Mouse (Mus musculus) limb, embryonic 12.5 days (tissue): ENCODE results near the gene Kiss1r. TPM values are rescaled to one million over a fixed set of nuclear protein-coding genes. Genes with fewer than 3 reads are reported as not detected.
"Not testable (repeated sequence)": the region's sequence is repeated elsewhere in the genome, so short reads cannot be mapped to it uniquely, and the experiment has no call there.

ENCODE experiments used
- ATAC-seq: fragments of 200-750 bp; cut with Nextera tagmentation; 2 replicates; pipeline ENCODE4 v1.8.0; 2017; ENCODE audit warnings: low read depth, moderate TSS enrichment; ENCODE audit not compliant: insufficient number of reproducible peaks, insufficient read depth, low FRiP score, low TSS enrichment
- H3K27ac ChIP-seq: fragments of 300-500 bp; sonication (generic); 2 replicates; pipeline ENCODE4 v1.5.1; 2016; ENCODE audit warnings: mild to moderate bottlenecking, moderate library complexity
- H3K27me3 ChIP-seq: fragments of 300-500 bp; sonication (generic); 2 replicates; pipeline ENCODE4 v1.6.1; 2016; ENCODE audit warnings: mild to moderate bottlenecking, moderate library complexity
- H3K36me3 ChIP-seq: fragments of 300-500 bp; sonication (generic); 2 replicates; pipeline ENCODE4 v1.6.1; 2016; ENCODE audit warnings: mild to moderate bottlenecking, moderate library complexity
- H3K4me1 ChIP-seq: fragments of 300-500 bp; sonication (generic); replicated peaks from 2 replicates; pipeline ENCODE4 v1.6.1; 2016
- H3K4me2 ChIP-seq: fragments of 300-500 bp; sonication (generic); 2 replicates; pipeline ENCODE4 v1.6.1; 2016; ENCODE audit warnings: mild to moderate bottlenecking, moderate library complexity
- H3K4me3 ChIP-seq: fragments of 300-500 bp; sonication (generic); replicated peaks from 2 replicates; pipeline ENCODE4 v1.5.1; 2016; ENCODE audit warnings: mild to moderate bottlenecking
- H3K9ac ChIP-seq: fragments of 300-500 bp; sonication (generic); replicated peaks from 2 replicates; pipeline ENCODE4 v1.6.1; 2016; ENCODE audit warnings: mild to moderate bottlenecking, moderate library complexity
- H3K9me3 ChIP-seq: fragments of 300-500 bp; sonication (generic); 2 replicates; pipeline ENCODE4 v1.6.1; 2016; ENCODE audit warnings: mild to moderate bottlenecking, moderate library complexity
- WGBS: fragments of 180-500 bp; shearing (Covaris S2); methylation state at CpG from one replicate; pipeline ENCODE4 v1.1.7; 2016; 5-methylcytosine and 5-hydroxymethylcytosine counted together
- polyA plus RNA-seq: library from polyadenylated mRNA; unstranded; fragments of >200 nt; fragmentation: Nextera tagmentation; extraction: Ambion mirVana; gene quantifications from 2 replicates; pipeline ENCODE4 v1.2.1, GENCODE M21; 2016

The Kiss1r gene
- polyA plus RNA-seq, 1 experiment from 2014 or later: 1.2 TPM

DNA sequence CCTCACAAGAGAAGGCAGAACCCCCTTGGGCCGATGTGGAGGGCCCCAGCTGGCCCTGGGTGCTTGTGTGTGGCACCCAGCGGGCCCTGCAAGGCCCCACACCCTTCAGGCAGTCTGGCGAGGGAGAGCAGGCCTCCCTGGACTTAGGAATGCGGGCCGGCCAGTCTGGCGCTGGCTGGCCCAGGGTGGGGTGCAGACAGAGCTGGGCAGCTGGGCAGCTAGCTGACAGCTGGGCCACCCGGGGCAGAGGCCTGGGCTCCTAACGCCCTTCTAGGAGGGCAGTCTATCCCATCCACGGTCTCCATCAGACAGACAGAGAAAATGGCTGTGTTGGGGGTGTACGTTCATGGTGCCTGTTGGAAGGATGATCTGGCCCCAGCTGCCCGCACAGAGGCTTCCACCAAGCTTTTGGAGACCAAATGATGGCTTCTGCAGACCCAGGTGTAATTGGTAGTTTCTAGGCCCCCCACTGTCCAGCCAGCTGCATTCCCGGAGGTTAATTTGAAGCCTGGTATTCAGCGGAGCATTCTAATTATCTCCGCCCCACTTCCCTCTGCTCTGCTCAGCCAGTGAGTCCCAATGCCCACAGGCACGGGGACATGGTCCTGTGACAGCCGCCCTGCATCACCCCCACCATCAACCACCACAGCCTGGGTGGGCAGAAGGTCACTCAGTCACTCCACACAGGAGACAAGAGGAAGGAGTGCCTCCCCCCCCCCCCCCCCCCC is 28.9 kb downstream of the Kiss1r start:
- Histone ChIP-seq H3K27ac (peak overlapping the region; percentile 89), H3K9me3 (no peaks in the 10 kb centered on the region), H3K36me3 (peaks cover 74% of the 10 kb centered on the region), H3K4me3 (no peak overlapping the region), H3K4me2 (peak overlapping the region; percentile 27; the same call in 1 of the 2 replicates), H3K9ac (peak overlapping the region; percentile 46; the same call in 1 of the 2 replicates), H3K4me1 (peaks cover 43% of the 10 kb centered on the region), H3K27me3 (no peaks in the 10 kb centered on the region)
- 13% methylated on average over 16 of the region's 16 CpGs for WGBS
- ATAC-seq: no peak

DNA sequence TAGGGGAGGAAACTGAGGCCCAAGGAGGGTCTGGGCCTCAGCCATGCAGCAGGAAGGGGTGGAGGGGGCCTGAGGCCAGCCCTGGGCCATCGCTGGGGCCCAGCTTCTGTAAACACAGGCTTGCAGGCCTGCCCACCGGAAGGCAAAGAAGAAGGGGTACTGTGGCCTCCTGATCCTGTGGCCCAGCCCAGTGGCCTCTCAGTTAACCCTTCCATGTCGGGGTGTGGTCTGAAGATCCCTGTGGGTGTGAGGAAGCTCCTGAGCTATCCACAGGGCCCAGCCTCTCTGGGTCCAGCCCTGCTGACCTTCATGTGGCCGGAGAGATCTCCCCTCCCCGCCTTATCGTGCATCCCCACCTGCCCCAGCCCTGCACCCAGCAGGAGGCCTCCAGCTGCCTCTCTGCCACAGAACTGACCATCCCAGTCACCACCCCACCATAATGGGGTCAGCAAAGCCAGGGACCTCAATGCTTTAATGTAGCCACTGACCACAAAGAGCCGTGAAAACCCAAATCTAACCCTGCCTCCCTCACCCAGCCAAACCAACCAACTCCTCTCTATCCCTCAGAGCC is 30.1 kb downstream of the Kiss1r start:
- Histone ChIP-seq H3K9ac (peak overlapping the region; percentile 34; the same call in 1 of the 2 replicates), H3K4me3 (no peak overlapping the region), H3K27ac (peak overlapping the region; percentile 89), H3K27me3 (no peaks in the 10 kb centered on the region), H3K4me1 (peaks cover 43% of the 10 kb centered on the region), H3K36me3 (peaks cover 74% of the 10 kb centered on the region), H3K9me3 (no peaks in the 10 kb centered on the region), H3K4me2 (peak overlapping the region; percentile 24)
- peak; percentile 37; the same call in 1 of the 2 replicates for ATAC-seq
- 16% methylated on average over 7 of the region's 7 CpGs for WGBS

DNA sequence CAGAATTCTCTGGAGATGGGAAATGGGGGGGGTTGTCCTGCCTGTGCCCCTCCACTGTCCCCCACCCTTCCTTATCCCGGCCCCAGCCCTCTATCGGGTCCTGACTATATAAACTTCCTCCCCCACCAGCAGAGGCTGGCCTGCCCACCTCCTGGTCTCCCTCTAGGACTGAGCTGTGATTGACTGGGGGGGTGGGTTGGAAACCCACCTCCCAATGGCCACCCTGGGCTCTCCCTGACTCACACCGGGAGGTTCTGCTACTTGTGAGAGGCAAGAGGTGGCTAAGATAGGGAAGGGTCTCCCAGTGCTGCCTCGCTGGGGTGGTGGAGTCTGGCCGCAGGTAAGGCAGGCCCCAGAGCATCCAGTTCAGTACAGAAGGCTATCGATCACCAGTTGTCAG is 30.7 kb downstream of the Kiss1r start:
- no peak overlapping the region for H3K9ac ChIP-seq
- H3K9me3 ChIP-seq: no peaks in the 10 kb centered on the region
- H3K27ac ChIP-seq: peak overlapping the region; percentile 89; the same call in 1 of the 2 replicates
- no peaks in the 10 kb centered on the region for H3K27me3 ChIP-seq
- peaks cover 43% of the 10 kb centered on the region for H3K4me1 ChIP-seq
- ATAC-seq: no peak
- peaks cover 70% of the 10 kb centered on the region for H3K36me3 ChIP-seq
- WGBS: 70% methylated on average over 6 of the region's 6 CpGs
- H3K4me3 ChIP-seq: no peak overlapping the region
- no peak overlapping the region for H3K4me2 ChIP-seq

DNA sequence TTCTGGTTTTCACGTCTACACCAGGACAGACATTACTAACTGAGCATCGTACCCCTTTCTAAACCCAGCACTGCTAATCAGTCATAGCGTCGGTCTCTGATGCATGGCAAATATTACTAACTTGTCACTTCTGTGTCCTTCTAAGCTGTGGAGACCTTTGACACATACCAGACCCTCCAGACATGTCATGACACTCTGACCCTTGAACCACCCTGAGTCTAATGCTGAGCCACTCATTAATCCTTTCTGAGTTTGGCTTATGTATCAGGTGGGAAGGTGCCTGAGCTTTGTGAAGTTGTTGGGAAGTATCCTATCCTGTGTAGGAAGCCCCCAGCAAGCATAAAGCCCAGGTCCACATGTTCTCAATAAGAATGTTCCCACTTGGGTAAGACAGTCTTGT is 33.1 kb downstream of the Kiss1r start:
- ATAC-seq: no peak
- Histone ChIP-seq H3K27ac (no peak overlapping the region), H3K4me2 (no peak overlapping the region), H3K36me3 (peaks cover 74% of the 10 kb centered on the region), H3K4me1 (peaks cover 24% of the 10 kb centered on the region), H3K9me3 (no peaks in the 10 kb centered on the region), H3K4me3 (no peak overlapping the region), H3K9ac (no peak overlapping the region), H3K27me3 (no peaks in the 10 kb centered on the region)
- WGBS: 86% methylated on average over 4 of the region's 4 CpGs

DNA sequence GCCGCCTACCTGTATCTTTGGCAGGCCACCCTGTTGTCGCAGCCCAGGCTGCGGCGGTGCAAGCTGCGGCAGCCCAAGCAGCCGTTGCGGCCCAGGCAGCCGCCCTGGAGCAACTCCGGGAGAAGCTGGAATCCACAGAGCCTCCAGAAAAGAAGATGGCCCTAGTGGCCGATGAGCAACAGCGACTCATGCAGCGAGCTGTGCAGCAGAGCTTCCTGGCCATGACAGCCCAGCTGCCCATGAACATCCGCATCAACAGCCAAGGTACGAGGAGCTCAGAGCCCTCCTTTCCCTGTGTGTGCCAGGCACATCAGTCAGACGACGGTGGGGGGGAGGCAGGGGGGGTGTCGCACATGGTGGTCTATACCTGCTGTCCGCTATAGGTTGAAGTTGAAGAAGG is 33.9 kb downstream of the Kiss1r start:
- Histone ChIP-seq H3K36me3 (peaks cover 69% of the 10 kb centered on the region), H3K9me3 (no peaks in the 10 kb centered on the region), H3K9ac (no peak overlapping the region), H3K4me1 (peaks cover 23% of the 10 kb centered on the region), H3K27me3 (no peaks in the 10 kb centered on the region), H3K27ac (no peak overlapping the region), H3K4me2 (no peak overlapping the region), H3K4me3 (no peak overlapping the region)
- WGBS: 84% methylated on average over 18 of the region's 18 CpGs
- ATAC-seq: no peak

DNA sequence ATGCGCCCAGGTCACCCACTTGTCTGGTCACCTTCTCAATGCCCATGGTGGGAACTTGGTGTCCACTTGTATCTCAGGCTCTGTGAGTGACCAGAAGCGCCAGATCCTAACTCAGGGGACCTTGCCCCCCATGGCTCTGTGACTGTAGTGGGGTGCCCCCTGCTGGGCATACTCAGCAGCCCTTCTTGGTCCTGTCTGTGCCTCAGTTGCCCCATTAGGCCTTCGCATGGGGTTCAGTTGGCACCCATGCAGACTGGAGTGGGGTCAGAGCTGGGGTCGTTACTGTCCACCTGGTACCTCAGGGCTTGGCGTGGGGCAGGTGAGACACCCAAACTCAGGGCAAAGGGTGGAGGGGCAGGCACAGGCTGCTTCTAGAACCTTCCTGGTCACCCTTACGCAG is 37.2 kb downstream of the Kiss1r start:
- Histone ChIP-seq H3K4me1 (peaks cover 22% of the 10 kb centered on the region), H3K4me3 (no peak overlapping the region), H3K27ac (peak overlapping the region; percentile 69), H3K9ac (no peak overlapping the region), H3K36me3 (peaks cover 44% of the 10 kb centered on the region), H3K9me3 (no peaks in the 10 kb centered on the region), H3K4me2 (no peak overlapping the region), H3K27me3 (no peaks in the 10 kb centered on the region)
- no peak for ATAC-seq
- WGBS: 92% methylated on average over 6 of the region's 6 CpGs

DNA sequence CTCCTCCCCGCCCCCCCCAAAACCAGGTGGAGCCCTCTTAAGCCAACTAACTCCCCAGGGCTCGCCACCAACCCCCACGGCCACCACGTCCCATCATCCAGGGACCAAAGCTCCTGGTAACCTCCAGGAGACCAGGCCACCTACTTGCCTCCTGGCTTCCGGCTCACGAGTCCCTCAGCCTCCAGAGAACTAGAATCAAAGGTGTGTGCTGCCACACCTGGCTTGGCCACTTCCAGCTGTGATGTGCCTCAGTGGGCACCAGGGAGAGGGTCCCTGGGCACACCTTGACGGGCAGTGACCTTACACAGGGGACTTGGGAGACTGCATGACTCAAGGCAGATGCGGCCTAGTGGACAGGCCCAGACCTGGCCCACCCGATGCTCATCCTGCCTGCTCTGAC is 38.9 kb downstream of the Kiss1r start:
- Histone ChIP-seq H3K4me1 (peaks cover 26% of the 10 kb centered on the region), H3K27ac (peak overlapping the region; percentile 80), H3K4me2 (no peak overlapping the region), H3K9ac (0 out of 2 replicates have a peak overlapping the region, but pooled peaks have one; percentile 34), H3K9me3 (no peaks in the 10 kb centered on the region), H3K36me3 (peaks cover 26% of the 10 kb centered on the region), H3K4me3 (no peak overlapping the region), H3K27me3 (no peaks in the 10 kb centered on the region)
- no peak for ATAC-seq
- 63% methylated on average over 9 of the region's 9 CpGs for WGBS

DNA sequence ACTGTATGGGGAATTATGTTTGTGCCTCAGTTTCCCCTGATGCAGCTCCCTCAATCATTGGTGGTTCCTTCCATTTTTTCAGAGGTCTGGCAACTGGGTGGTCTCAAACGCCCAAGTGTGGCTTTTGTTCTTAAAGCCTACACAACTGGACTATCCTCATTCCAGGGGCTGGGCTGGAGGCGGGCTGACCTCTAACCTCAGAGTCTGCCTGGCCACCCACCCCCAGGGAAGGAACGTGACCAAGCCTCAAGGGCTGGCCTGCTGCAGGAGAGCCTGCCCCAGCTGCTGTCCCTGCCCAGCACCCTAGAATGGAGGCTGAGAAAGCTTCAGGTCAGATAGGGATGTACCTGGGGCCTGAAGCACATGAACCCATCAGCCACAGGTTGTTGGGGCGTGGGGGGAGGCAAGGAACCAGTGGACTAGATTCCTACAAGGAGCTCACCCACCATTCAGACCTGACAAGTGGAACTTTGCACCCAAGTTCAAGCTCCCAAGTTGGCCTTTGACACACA is 39.9 kb downstream of the Kiss1r start:
- Histone ChIP-seq H3K27ac (no peak overlapping the region), H3K9ac (no peak overlapping the region; the same call in 1 of the 2 replicates), H3K36me3 (peaks cover 23% of the 10 kb centered on the region), H3K4me2 (no peak overlapping the region), H3K27me3 (no peaks in the 10 kb centered on the region), H3K4me3 (no peak overlapping the region), H3K4me1 (peaks cover 32% of the 10 kb centered on the region), H3K9me3 (no peaks in the 10 kb centered on the region)
- ATAC-seq: no peak
- WGBS: 29% methylated on average over 4 of the region's 4 CpGs

DNA sequence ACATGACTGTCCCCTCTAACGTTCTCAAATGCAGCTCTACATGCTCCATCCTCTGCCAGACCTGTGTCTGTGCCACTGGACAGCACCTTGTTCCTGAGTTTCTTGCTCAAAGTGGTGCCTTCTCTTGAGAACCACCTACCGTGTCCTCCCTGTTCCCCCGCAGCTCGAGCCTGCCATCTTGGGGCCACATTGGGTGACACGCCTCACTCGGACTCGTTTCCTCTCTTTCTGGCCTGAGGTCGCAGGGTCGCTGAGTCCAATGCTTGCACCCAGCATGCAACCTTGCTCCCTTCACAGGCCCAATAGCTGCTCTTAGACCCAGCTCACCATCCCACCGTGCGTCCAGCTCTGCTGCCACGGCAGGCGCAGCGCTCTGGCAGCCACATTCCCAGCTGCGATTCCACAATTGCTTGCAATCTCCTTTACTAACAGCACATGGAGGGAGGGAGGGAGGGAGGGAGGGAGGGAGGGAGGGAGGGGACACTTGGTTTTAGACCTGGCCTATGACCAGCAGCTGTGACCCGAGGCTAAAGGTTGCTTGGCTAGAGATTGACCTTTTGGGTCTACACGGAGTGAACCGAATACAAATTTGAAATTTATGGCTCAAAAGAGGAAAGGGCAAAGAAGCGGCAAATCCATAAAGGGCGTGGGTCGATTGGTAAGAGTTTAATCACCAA is 41.5 kb downstream of the Kiss1r start:
- H3K36me3 ChIP-seq: peaks cover 27% of the 10 kb centered on the region
- H3K27me3 ChIP-seq: no peaks in the 10 kb centered on the region
- H3K4me3 ChIP-seq: 0 out of 2 replicates have a peak overlapping the region, but pooled peaks have one; percentile 6
- no peak for ATAC-seq
- no peaks in the 10 kb centered on the region for H3K9me3 ChIP-seq
- peak overlapping the region; percentile 42 for H3K4me2 ChIP-seq
- H3K4me1 ChIP-seq: peaks cover 32% of the 10 kb centered on the region
- 10% methylated on average over 21 of the region's 21 CpGs for WGBS
- 0 out of 2 replicates have a peak overlapping the region, but pooled peaks have one; percentile 31 for H3K9ac ChIP-seq
- peak overlapping the region; percentile 29; the same call in 1 of the 2 replicates for H3K27ac ChIP-seq

DNA sequence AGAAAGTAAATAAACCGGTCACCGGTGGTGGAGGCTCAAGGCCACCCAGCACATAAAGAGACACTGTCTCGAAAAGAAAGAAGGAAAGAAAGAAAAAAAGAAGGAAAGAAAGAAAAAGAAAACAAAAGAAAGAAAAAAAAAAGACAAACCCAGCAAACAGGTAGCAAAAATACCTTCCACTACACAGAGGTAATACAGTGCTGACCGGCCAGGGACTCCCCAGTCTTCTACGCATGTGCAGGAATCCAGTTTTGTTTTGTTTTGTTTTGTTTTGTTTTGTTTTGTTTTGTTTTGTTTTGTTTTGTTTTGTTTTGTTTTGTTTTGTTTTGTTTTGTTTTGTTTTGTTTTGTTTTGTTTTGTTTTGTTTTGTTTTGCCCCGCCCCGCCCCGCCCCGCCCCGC is 42.6 kb downstream of the Kiss1r start:
- 36% methylated on average over 10 of the region's 10 CpGs for WGBS
- H3K27ac ChIP-seq, H3K9me3 ChIP-seq, H3K9ac ChIP-seq, ATAC-seq, H3K27me3 ChIP-seq: not testable (repeated sequence)
- H3K4me2 ChIP-seq: peak overlapping the region; percentile 74
- peaks cover 29% of the 10 kb centered on the region for H3K4me1 ChIP-seq
- peak overlapping the region; percentile 97 for H3K4me3 ChIP-seq
- H3K36me3 ChIP-seq: peaks cover 33% of the 10 kb centered on the region
